Mouse (Mus musculus): ENCODE data around the gene Kansl2. TPM values are rescaled to one million over a fixed set of nuclear protein-coding genes. Genes with fewer than 3 reads are reported as not detected.

Kansl2 gene
- total and polyA plus RNA-seq, 3 experiments = 59.6 to 125 (median 103) TPM

- no peaks in the 10 kb centered on the region for H3K79me2 ChIP-seq (replicated peaks; ENCODE audit: control insufficient read depth, extremely low read depth, insufficient read depth, poor library complexity, severe bottlenecking)
- no peaks in the 10 kb centered on the region for H3K36me3 ChIP-seq (replicated peaks in 1 of 2; ENCODE audit: control insufficient read depth in 1 of 2, insufficient read depth in 1 of 2, low read length in 1 of 2)
- no peak for DNase-seq (ENCODE audit: extremely low read depth)
- H3K27ac ChIP-seq (ENCODE audit: insufficient read depth, low read depth) = no peak overlapping the region
- H3K9me3 ChIP-seq (replicated peaks; ENCODE audit: low read length) = no peaks in the 10 kb centered on the region
- H3K4me3 ChIP-seq (replicated peaks in 1 of 3; ENCODE audit: low read depth in 2 of 3, low read length in 2 of 3, poor library complexity in 1 of 3) = no peak overlapping the region
- in situ Hi-C loops (cut with MboI; ENCODE audit: low pct_ligation_motif_present, low pct_unique_long_range_greater_than_20kb, low sequenced_read_pairs) (no loop called here), dilution Hi-C loops (cut with MboI; ENCODE audit: extremely low pct_ligation_motif_present, extremely low pct_unique_long_range_greater_than_20kb, low sequenced_read_pairs) (no loop called here)
- H3K4me1 ChIP-seq (ENCODE audit: control insufficient read depth in 1 of 2, insufficient read depth in 2 of 2) = no peaks in the 10 kb centered on the region
- TF ChIP-seq POLR2AphosphoS2 (IDR thresholded peaks at IDR 0.05; ENCODE audit: low read depth, low read length) (no peak), NRF1 (IDR thresholded peaks at IDR 0.05; ENCODE audit: low read depth, low read length) (no peak), BHLHE40 (IDR thresholded peaks at IDR 0.05; ENCODE audit: low read depth, low read length) (no peak), ZMIZ1 (IDR thresholded peaks at IDR 0.05; ENCODE audit: low read depth, low read length) (no peak), NELFE (IDR thresholded peaks at IDR 0.05; ENCODE audit: low read depth, low read length) (no peak), PAX5 (IDR thresholded peaks at IDR 0.05; ENCODE audit: low read length) (no peak)
- no peak overlapping the region for H3K9ac ChIP-seq (ENCODE audit: insufficient read depth, low read depth)
- no peak overlapping the region for H3K4me2 ChIP-seq (ENCODE audit: insufficient read depth, low read depth, poor library complexity, severe bottlenecking)
- H3K27me3 ChIP-seq (replicated peaks) = peaks cover 53% of the 10 kb centered on the region
These were observed 45.2 kb upstream of the Kansl2 start for GRCm38 (mm10) chr15:98579310-98579709.

GRCm38 (mm10) chr15:98573293-98573692 is 39.2 kb upstream of the Kansl2 start:
- dilution Hi-C loops (cut with MboI; ENCODE audit: extremely low pct_ligation_motif_present, extremely low pct_unique_long_range_greater_than_20kb, low sequenced_read_pairs) = no loop called here
- H3K79me2 ChIP-seq (replicated peaks; ENCODE audit: control insufficient read depth, extremely low read depth, insufficient read depth, poor library complexity, severe bottlenecking) = peaks cover 9% of the 10 kb centered on the region
- no peak for TF ChIP-seq EP300 (IDR thresholded peaks at IDR 0.05; ENCODE audit: low read length)
- no peak for TF ChIP-seq MYC (IDR thresholded peaks at IDR 0.05; ENCODE audit: low read depth, low read length)
- no peak for TF ChIP-seq PAX5 (IDR thresholded peaks at IDR 0.05; ENCODE audit: low read length)

DNA sequence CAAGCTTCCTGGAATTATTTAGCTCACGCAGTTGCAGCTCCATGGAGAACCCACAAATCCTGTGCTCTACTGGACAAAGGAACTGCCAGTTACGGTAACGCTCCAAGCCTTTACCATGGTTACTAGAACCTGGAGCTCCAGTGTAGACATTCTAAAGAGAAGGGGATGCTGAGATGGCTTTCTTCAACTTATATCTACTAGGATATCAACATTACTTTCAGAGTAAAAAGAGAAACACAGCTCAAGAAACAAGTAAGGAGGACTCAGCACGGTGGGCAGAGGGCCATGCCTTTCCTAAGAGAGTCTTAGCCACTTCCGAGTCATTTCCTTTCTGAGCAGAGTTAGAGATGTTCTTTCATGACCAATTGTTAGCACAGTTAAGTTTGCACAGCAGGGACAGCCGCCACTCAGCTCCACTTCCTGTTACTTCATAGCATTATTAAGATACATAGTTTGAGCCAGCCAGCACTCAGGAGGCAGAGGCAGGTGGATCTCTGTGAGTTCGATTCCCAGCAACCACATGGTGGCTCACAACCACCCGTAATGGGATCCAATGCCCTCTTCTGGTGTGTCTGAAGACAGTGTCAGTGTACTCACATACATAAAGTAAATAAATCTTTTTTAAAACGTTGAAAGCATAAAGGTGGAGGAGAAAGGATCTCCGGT is 36.9 kb upstream of the Kansl2 start, which contains the start of the genes Ccnt1 and 4930415O20Rik:
Ccnt1 (minus strand) TSS at position 51 of the 666 bp plus-strand sequence.
4930415O20Rik (plus strand) TSS at position 132 of the 666 bp plus-strand sequence.
- Histone ChIP-seq H3K4me1 (ENCODE audit: control insufficient read depth in 1 of 2, insufficient read depth in 2 of 2) (peaks cover 0 to 16% of the 10 kb centered on the region in 2 experiments; a peak in 2 of 4 replicates), H3K36me3 (replicated peaks in 1 of 2; ENCODE audit: control insufficient read depth in 1 of 2, insufficient read depth in 1 of 2, low read length in 1 of 2) (peaks cover 0 to 7% of the 10 kb centered on the region in 2 experiments), H3K9me3 (replicated peaks; ENCODE audit: low read length) (no peaks in the 10 kb centered on the region), H3K4me3 (replicated peaks in 1 of 3; ENCODE audit: low read depth in 2 of 3, low read length in 2 of 3, poor library complexity in 1 of 3) (no peak within 1 kb of the TSS), H3K9ac (ENCODE audit: insufficient read depth, low read depth) (no peak within 1 kb of the TSS), H3K27me3 (replicated peaks) (peaks cover 5% of the 10 kb centered on the region), H3K27ac (ENCODE audit: insufficient read depth, low read depth) (no peak within 1 kb of the TSS), H3K79me2 (replicated peaks; ENCODE audit: control insufficient read depth, extremely low read depth, insufficient read depth, poor library complexity, severe bottlenecking) (peaks cover 25% of the 10 kb centered on the region), H3K4me2 (ENCODE audit: insufficient read depth, low read depth, poor library complexity, severe bottlenecking) (no peak within 1 kb of the TSS)
- dilution Hi-C loops (cut with MboI; ENCODE audit: extremely low pct_ligation_motif_present, extremely low pct_unique_long_range_greater_than_20kb, low sequenced_read_pairs) (no loop called here), in situ Hi-C loops (cut with MboI; ENCODE audit: low pct_ligation_motif_present, low pct_unique_long_range_greater_than_20kb, low sequenced_read_pairs) (no loop called here)
- TF ChIP-seq ZC3H11A (IDR thresholded peaks at IDR 0.05; ENCODE audit: low read depth, low read length) (no peak), ZMIZ1 (IDR thresholded peaks at IDR 0.05; ENCODE audit: low read depth, low read length) (no peak), RAD21 (IDR thresholded peaks at IDR 0.05; ENCODE audit: low read depth, low read length) (no peak), MEF2A (IDR thresholded peaks at IDR 0.05; ENCODE audit: borderline replicate concordance, low read depth, low read length) (no peak), MAFK (IDR thresholded peaks at IDR 0.05; ENCODE audit: insufficient replicate concordance, low read length) (no peak), NRF1 (IDR thresholded peaks at IDR 0.05; ENCODE audit: low read depth, low read length) (no peak), ZNF384 (IDR thresholded peaks at IDR 0.05; ENCODE audit: low read depth, low read length) (no peak), CHD2 (IDR thresholded peaks at IDR 0.05; ENCODE audit: low read length) (no peak), POLR2A (IDR thresholded peaks at IDR 0.05; ENCODE audit: low read depth, low read length) (no peak), JUND (conservative IDR thresholded peaks at IDR 0.05; ENCODE audit: low read depth, low read length) (no peak), ZKSCAN1 (IDR thresholded peaks at IDR 0.05; ENCODE audit: borderline replicate concordance, low read depth, low read length) (no peak)
- DNase-seq (ENCODE audit: extremely low read depth) = no peak

More at GRCm38 (mm10) chr15:98573293-98573692, 39.2 kb upstream of the Kansl2 start:
- Histone ChIP-seq H3K4me2 (ENCODE audit: insufficient read depth, low read depth, poor library complexity, severe bottlenecking) (no peak overlapping the region), H3K9ac (ENCODE audit: insufficient read depth, low read depth) (no peak overlapping the region), H3K27me3 (replicated peaks) (peaks cover 18% of the 10 kb centered on the region), H3K4me3 (replicated peaks in 1 of 3; ENCODE audit: low read depth in 2 of 3, low read length in 2 of 3, poor library complexity in 1 of 3) (no peak overlapping the region), H3K9me3 (replicated peaks; ENCODE audit: low read length) (no peaks in the 10 kb centered on the region), H3K36me3 (replicated peaks in 1 of 2; ENCODE audit: control insufficient read depth in 1 of 2, insufficient read depth in 1 of 2, low read length in 1 of 2) (peaks cover 0 to 6% of the 10 kb centered on the region in 2 experiments), H3K4me1 (ENCODE audit: control insufficient read depth in 1 of 2, insufficient read depth in 2 of 2) (peaks cover 0 to 13% of the 10 kb centered on the region in 2 experiments; a peak in 2 of 4 replicates), H3K27ac (ENCODE audit: insufficient read depth, low read depth) (no peak overlapping the region)
- in situ Hi-C loops (cut with MboI; ENCODE audit: low pct_ligation_motif_present, low pct_unique_long_range_greater_than_20kb, low sequenced_read_pairs) = no loop called here
- no peak for DNase-seq (ENCODE audit: extremely low read depth)
